Mouse (Mus musculus): Measurements from ENCODE around the gene Ilk. TPM values are rescaled to one million over a fixed set of nuclear protein-coding genes. Genes with fewer than 3 reads are reported as not detected.
"Not testable (repeated sequence)": the region's sequence is repeated elsewhere in the genome, so short reads cannot be mapped to it uniquely, and the experiment has no call there.

Gene Ilk
- 10 to 100 TPM; 75.7 to 77.6 TPM for total RNA-seq (2021)

DNA sequence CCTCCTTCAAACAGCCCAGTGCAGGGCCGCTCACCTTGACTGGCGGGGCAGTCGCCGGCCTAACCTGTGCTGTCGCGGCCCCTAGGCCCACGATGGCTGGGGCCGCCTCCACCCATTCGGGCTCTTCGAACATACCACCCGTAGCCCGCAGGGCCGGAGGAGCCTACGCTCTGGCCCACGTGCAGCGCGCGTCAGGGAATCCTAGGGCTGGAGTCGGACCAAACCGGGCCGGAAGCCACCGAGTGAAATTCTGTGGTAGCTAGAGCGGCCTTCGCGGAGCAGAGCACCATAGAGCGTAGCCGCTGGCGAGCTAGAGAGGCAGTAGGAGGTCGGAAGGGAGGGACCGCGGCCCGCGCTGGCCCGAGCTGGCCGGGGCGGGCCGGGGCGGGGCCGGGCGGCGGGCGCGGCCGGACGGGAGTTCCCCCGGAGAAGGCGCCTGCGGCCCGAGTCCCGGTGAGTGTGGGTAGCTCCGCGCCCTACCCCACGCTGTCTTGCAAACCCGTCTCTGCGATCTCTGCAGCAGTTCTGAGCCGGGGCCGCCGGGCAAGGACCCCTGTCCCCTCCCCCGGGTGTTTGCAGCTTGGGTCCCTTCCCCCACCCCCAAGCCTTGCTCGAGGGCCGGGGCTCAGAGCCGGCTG is at the start of gene Ilk:
TSS of gene Ilk (plus strand) at position 329 of the 638 bp plus-strand sequence.
- DNase-seq (ENCODE audit: low spot score in 2 of 2) = peak; percentile 93 to 95
- intact Hi-C loops (cut with DNase I) = loop anchor here (10.0 kb wide), 1 partner anchor 92 kb away; the partner anchor contains the start of genes Arfip2, Gm45799 and Timm10b

GRCm38 (mm10) chr7:105690875-105691274 is 45.5 kb upstream of the Ilk start:
- DNase-seq (ENCODE audit: low spot score in 2 of 2) = no peak
- intact Hi-C loops (cut with DNase I) = no loop called here

DNA sequence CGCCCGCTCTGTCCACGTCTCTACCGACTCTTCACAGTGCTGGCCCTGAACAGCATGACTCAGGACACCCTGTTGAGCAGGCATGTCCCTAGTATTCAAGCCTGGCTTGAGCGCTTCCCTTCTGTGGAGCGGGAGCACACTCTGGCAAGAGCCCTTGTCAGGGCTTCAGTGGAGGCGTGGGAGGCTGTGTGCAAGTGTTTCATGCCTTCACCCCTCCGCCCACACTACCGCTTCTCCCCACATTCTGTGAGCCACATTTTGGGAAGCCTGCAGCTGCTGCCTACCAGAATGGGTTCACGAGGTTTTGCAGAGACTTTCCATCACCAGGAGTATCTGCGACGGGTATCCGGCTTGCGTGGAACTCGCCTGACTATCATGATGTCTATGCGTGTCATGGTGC is 33.2 kb upstream of the Ilk start:
- DNase-seq (ENCODE audit: low spot score in 2 of 2) = peak in 1 of 2 experiments; percentile 66
- intact Hi-C loops (cut with DNase I) = no loop called here

- DNase-seq (ENCODE audit: low spot score in 2 of 2) = no peak
- intact Hi-C loops (cut with DNase I) = no loop called here
Measured at GRCm38 (mm10) chr7:105703816-105704215, 32.6 kb upstream of the Ilk start.

DNA sequence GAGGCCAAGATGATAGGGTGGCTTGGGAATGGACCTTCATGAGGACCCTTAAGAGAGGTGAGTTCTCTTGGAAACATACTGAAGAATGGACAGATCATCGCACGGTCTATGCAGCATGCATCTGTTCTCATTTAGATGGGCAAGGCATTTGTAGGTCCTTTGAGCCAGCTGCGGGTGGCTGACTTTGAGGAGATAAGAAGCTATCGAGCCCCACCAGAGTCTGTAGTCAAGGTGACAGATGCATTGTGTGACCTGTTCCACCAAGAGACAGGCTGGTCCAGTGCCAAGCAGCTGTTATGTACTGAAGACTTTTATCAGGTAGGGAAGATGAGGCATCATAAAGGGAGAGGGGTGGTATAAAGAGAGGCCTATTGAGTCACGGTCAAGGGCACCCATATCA is 27.7 kb upstream of the Ilk start:
- intact Hi-C loops (cut with DNase I) = no loop called here

DNA sequence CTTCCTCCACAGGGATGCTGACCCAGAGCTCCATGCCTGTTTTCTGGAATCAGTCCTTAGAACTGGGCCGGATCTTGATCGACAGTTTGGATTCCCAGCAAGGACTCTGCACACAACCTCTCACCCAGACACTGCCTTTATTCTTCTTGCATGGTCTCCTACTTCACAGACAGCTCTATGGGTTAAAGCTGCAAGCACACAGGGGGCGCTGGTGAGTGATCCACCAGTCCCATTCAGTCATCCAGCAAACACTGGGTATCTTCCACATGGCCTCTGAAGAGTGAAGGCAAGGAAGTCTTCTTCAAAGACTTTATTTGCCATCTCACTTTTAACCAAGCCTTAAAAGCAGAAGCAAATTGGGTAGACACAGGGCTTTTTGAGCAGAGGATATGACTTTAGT is 21.0 kb upstream of the Ilk start:
- intact Hi-C loops (cut with DNase I) = no loop called here
- no peak for DNase-seq (ENCODE audit: low spot score in 2 of 2)

More for the DNA sequence above, 27.7 kb upstream of the Ilk start:
- DNase-seq (ENCODE audit: low spot score in 2 of 2) = no peak

GRCm38 (mm10) chr7:105721916-105722315 is 14.5 kb upstream of the Ilk start:
- DNase-seq (ENCODE audit: low spot score in 2 of 2) = peak in 1 of 2 experiments; percentile 35
- intact Hi-C loops (cut with DNase I) = no loop called here

- peak; percentile 69 to 82 for DNase-seq (ENCODE audit: low spot score in 2 of 2)
- intact Hi-C loops (cut with DNase I) = loop anchor here (1.0 to 2.0 kb wide), 2 partner anchors 20 to 85 kb away; partner anchors contain the start of gene Mrpl17
Measured at GRCm38 (mm10) chr7:105726144-105726979, 10.0 kb upstream of the Ilk start.

- no peak for DNase-seq (ENCODE audit: low spot score in 2 of 2)
- intact Hi-C loops (cut with DNase I) = loop anchor here (1.0 to 2.0 kb wide), 2 partner anchors 20 to 84 kb away; partner anchors contain the start of gene Mrpl17
Measured at GRCm38 (mm10) chr7:105726980-105727325, 9.4 kb upstream of the Ilk start.

DNA sequence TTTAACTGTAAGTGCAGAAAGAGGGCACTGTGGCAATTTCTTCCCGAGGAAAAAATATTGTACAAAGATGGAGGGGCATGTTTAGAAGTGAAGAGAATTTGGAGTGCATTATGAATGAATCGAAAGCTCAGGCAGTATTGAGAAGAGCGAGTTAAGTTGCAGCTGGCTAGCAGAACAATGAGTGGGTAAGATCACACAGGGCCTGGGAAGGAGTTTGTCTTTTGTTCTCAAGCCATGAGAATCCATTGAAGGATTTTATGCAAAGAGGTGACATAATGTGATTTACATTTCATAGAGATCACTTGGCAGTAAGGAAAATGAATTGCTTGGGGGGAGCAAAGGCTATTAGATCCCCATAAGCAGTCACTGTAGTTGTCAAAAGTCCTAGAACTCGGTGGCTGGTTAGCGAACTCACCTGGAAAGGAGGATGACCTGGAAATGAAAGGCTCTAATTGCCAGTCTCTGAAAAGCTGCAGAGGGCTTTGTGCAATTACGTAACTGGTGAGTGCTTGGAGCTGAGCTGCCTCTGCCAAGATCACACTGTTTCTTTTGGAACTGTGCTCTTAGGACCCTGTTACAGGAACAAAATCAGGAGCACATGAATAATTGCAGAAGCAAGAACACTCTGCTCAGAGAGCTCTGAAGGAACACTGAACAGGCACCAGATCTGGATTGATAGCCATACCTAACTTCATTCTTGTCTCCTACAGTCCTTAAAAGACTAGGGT is 7.5 kb upstream of the Ilk start:
- intact Hi-C loops (cut with DNase I) = no loop called here

GRCm38 (mm10) chr7:105733836-105734235 is 2.6 kb upstream of the Ilk start:
- no peak for DNase-seq (ENCODE audit: low spot score in 2 of 2)
- intact Hi-C loops (cut with DNase I) = loop anchor here (2.0 to 10.0 kb wide), 2 partner anchors 77 to 89 kb away; partner anchors contain the start of genes Arfip2, Gm45799, Mrpl17 and Timm10b

More for the DNA sequence above, 7.5 kb upstream of the Ilk start:
- DNase-seq (ENCODE audit: low spot score in 2 of 2) = peak; percentile 49 to 64

GRCm38 (mm10) chr7:105734826-105735225 is 1.6 kb upstream of the Ilk start:
- intact Hi-C loops (cut with DNase I) = loop anchor here (2.0 to 10.0 kb wide), 2 partner anchors 76 to 90 kb away; partner anchors contain the start of genes Arfip2, Gm45799, Mrpl17 and Timm10b
- no peak for DNase-seq (ENCODE audit: low spot score in 2 of 2)

GRCm38 (mm10) chr7:105735464-105735863 is 928 bp upstream of the Ilk start:
- intact Hi-C loops (cut with DNase I) = loop anchor here (2.0 to 10.0 kb wide), 2 partner anchors 75 to 91 kb away; partner anchors contain the start of genes Arfip2, Gm45799, Mrpl17 and Timm10b
- DNase-seq (ENCODE audit: low spot score in 2 of 2) = not testable (repeated sequence)

GRCm38 (mm10) chr7:105736911-105737521 is 624 bp downstream of the Ilk start, which contains the start of gene Rrp8:
Gene Rrp8, minus strand, starts transcription at chr7:105737385.
- peak; percentile 27 to 51 for DNase-seq (ENCODE audit: low spot score in 2 of 2)
- intact Hi-C loops (cut with DNase I) = loop anchor here (10.0 kb wide), 1 partner anchor 92 kb away; the partner anchor contains the start of genes Arfip2, Gm45799 and Timm10b

GRCm38 (mm10) chr7:105737648-105738047 is 1.3 kb downstream of the Ilk start:
- no peak for DNase-seq (ENCODE audit: low spot score in 2 of 2)
- intact Hi-C loops (cut with DNase I) = loop anchor here (10.0 kb wide), 1 partner anchor 93 kb away; the partner anchor contains the start of genes Arfip2, Gm45799 and Timm10b

GRCm38 (mm10) chr7:105738286-105738685 is 1.9 kb downstream of the Ilk start:
- DNase-seq (ENCODE audit: low spot score in 2 of 2) = no peak
- intact Hi-C loops (cut with DNase I) = loop anchor here (10.0 kb wide), 1 partner anchor 93 kb away; the partner anchor contains the start of genes Arfip2, Gm45799 and Timm10b

DNA sequence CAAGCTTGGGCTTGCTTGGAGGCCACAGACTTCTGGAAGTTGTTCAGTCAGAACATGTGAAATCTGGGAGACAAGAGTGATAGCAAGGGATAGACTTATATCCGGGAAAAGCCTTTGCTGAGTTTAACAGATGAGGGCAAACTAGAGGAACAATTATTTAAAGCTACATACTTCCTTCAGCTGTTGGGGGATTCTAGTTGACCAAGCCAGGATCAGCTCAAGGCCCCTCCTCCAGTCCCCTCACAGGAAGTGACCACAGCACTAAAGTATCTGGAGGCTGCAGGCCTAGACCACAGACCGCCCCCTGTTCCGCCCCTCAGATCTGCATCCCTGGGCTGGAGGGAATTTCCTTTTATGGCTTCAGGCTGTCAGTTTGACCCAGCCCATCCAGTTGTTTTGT is 2.6 kb downstream of the Ilk start:
- no peak for DNase-seq (ENCODE audit: low spot score in 2 of 2)
- intact Hi-C loops (cut with DNase I) = loop anchor here (10.0 kb wide), 1 partner anchor 94 kb away; the partner anchor contains the start of genes Arfip2, Gm45799 and Timm10b

DNA sequence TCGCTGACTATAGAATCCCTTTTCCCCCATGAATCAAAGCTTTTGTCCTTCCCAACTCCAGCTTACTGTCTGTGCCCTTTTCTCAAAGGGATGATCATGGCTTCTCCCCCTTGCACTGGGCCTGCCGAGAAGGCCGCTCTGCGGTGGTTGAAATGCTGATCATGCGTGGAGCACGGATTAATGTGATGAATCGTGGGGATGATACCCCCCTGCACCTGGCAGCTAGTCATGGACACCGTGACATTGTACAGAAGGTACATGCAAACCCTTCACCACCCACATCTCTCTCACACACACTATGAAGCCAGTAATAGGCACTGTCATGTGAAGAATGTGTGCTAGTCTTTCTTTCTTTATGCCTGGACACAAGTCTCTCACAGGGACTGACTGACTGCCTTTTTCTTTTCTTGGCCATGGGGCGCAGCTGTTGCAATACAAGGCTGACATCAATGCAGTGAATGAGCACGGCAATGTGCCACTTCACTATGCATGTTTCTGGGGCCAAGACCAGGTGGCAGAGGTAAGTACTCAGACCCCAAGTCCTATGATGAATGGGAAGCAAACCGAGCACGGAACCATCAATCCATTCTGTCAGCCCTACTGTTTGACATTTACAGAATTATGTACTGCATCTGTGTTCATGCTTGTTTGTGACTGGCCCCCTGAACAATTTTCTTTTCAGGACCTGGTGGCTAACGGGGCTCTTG is 3.9 kb downstream of the Ilk start:
- no peak for DNase-seq (ENCODE audit: low spot score in 2 of 2)
- intact Hi-C loops (cut with DNase I) = no loop called here

Data from left cerebral cortex, postnatal 25 days (tissue).